Mouse (Mus musculus): ENCODE data around the gene Taok3.

Taok3 gene

GRCm38 (mm10) chr5:117178486-117178885 is 58.6 kb downstream of the Taok3 start:
- no peak for DNase-seq (ENCODE audit: low read depth, low spot score)

GRCm38 (mm10) chr5:117181921-117182320 is 62.0 kb downstream of the Taok3 start:
- DNase-seq (ENCODE audit: low read depth, low spot score), result no peak

GRCm38 (mm10) chr5:117182411-117182810 is 62.5 kb downstream of the Taok3 start:
- no peak for DNase-seq (ENCODE audit: low read depth, low spot score)

- no peak for DNase-seq (ENCODE audit: low read depth, low spot score)
These were observed 64.9 kb downstream of the Taok3 start for GRCm38 (mm10) chr5:117184832-117185231.

- no peak for DNase-seq (ENCODE audit: low read depth, low spot score)
These were observed 65.7 kb downstream of the Taok3 start for GRCm38 (mm10) chr5:117185673-117186072.

- no peak for DNase-seq (ENCODE audit: low read depth, low spot score)
These were observed 72.1 kb downstream of the Taok3 start for GRCm38 (mm10) chr5:117192061-117192460.

- no peak for DNase-seq (ENCODE audit: low read depth, low spot score)
These were observed 73.8 kb downstream of the Taok3 start for GRCm38 (mm10) chr5:117193748-117194147.

GRCm38 (mm10) chr5:117194672-117195071 is 74.7 kb downstream of the Taok3 start:
- no peak for DNase-seq (ENCODE audit: low read depth, low spot score)

- no peak for DNase-seq (ENCODE audit: low read depth, low spot score)
These were observed 76.6 kb downstream of the Taok3 start for GRCm38 (mm10) chr5:117196551-117196950.

- no peak for DNase-seq (ENCODE audit: low read depth, low spot score)
These were observed 78.5 kb downstream of the Taok3 start for GRCm38 (mm10) chr5:117198390-117198789.

GRCm38 (mm10) chr5:117207286-117207685 is 87.4 kb downstream of the Taok3 start:
- no peak for DNase-seq (ENCODE audit: low read depth, low spot score)

- DNase-seq (ENCODE audit: low read depth, low spot score), result no peak
These were observed 94.1 kb downstream of the Taok3 start for GRCm38 (mm10) chr5:117214016-117214415.

- DNase-seq (ENCODE audit: low read depth, low spot score), result no peak
These were observed 111.1 kb downstream of the Taok3 start for GRCm38 (mm10) chr5:117231059-117231458.

GRCm38 (mm10) chr5:117236540-117236939 is 116.6 kb downstream of the Taok3 start:
- DNase-seq (ENCODE audit: low read depth, low spot score), result no peak

GRCm38 (mm10) chr5:117239106-117239505 is 119.2 kb downstream of the Taok3 start:
- DNase-seq (ENCODE audit: low read depth, low spot score), result no peak

- DNase-seq (ENCODE audit: low read depth, low spot score), result peak; percentile 49
These were observed 120.4 kb downstream of the Taok3 start for GRCm38 (mm10) chr5:117240321-117240731.

- DNase-seq (ENCODE audit: low read depth, low spot score), result peak; percentile 45
These were observed 120.9 kb downstream of the Taok3 start for GRCm38 (mm10) chr5:117240761-117241322.

GRCm38 (mm10) chr5:117241935-117242531 is 122.1 kb downstream of the Taok3 start:
- peak; percentile 50 for DNase-seq (ENCODE audit: low read depth, low spot score)

GRCm38 (mm10) chr5:117242671-117243478 is 122.9 kb downstream of the Taok3 start:
- peak; percentile 12 for DNase-seq (ENCODE audit: low read depth, low spot score)

GRCm38 (mm10) chr5:117245170-117245569 is 125.2 kb downstream of the Taok3 start:
- DNase-seq (ENCODE audit: low read depth, low spot score), result no peak

GRCm38 (mm10) chr5:117248351-117248750 is 128.4 kb downstream of the Taok3 start:
- no peak for DNase-seq (ENCODE audit: low read depth, low spot score)

- no peak for DNase-seq (ENCODE audit: low read depth, low spot score)
These were observed 130.9 kb downstream of the Taok3 start for GRCm38 (mm10) chr5:117250796-117251195.

- no peak for DNase-seq (ENCODE audit: low read depth, low spot score)
These were observed 131.8 kb downstream of the Taok3 start for GRCm38 (mm10) chr5:117251763-117252162.
